Mouse (Mus musculus) C2C12 (cell line): ENCODE results near the gene Fh1. TPM values are rescaled to one million over a fixed set of nuclear protein-coding genes. Genes with fewer than 3 reads are reported as not detected.

Experiments
- H3K27me3 ChIP-seq: one replicate; pipeline ENCODE4 v1.6.1; 2011; ENCODE audit not compliant: control insufficient read depth, insufficient read depth, insufficient read length
- H3K36me3 ChIP-seq: one replicate; pipeline ENCODE4 v1.6.1; 2011; ENCODE audit not compliant: control insufficient read depth, insufficient read depth
- H3K4me3 ChIP-seq: one replicate; pipeline ENCODE4 v1.5.1; 2011; ENCODE audit warnings: mild to moderate bottlenecking, control low read depth; ENCODE audit not compliant: poor library complexity, insufficient read depth, severe bottlenecking
- H3K79me2 ChIP-seq: one replicate; pipeline ENCODE4 v1.6.1; 2011; ENCODE audit not compliant: control insufficient read depth, insufficient read depth
- H3K79me3 ChIP-seq: one replicate; pipeline ENCODE4 v1.6.1; 2011; ENCODE audit warnings: low read depth, control low read depth
- H3ac ChIP-seq: one replicate; pipeline ENCODE3; 2011; ENCODE audit warnings: low read depth; ENCODE audit not compliant: control insufficient read depth, insufficient read length
- CEBPB ChIP-seq: IDR thresholded peaks from one replicate; pipeline ENCODE4 v1.6.1; 2011; ENCODE audit warnings: low read depth, mild to moderate bottlenecking, control low read depth, moderate library complexity
- CTCF ChIP-seq: IDR thresholded peaks from one replicate; pipeline ENCODE4 v1.5.1; 2011; ENCODE audit not compliant: control insufficient read depth, insufficient read depth, insufficient read length
- FOSL1 ChIP-seq: IDR thresholded peaks from one replicate; pipeline ENCODE4 v1.8.0; 2011; ENCODE audit warnings: mild to moderate bottlenecking, low read length; ENCODE audit not compliant: poor library complexity, insufficient read depth, severe bottlenecking
- MAX ChIP-seq: IDR thresholded peaks from one replicate; pipeline ENCODE4 v1.6.1; 2011; ENCODE audit warnings: mild to moderate bottlenecking, control low read depth
- MYOD1 ChIP-seq: IDR thresholded peaks from one replicate; pipeline ENCODE4 v1.6.1; 2011; ENCODE audit warnings: low read depth; ENCODE audit not compliant: control insufficient read depth, insufficient read length
- MYOG ChIP-seq: IDR thresholded peaks from one replicate; pipeline ENCODE4 v1.6.1; 2011; ENCODE audit not compliant: control insufficient read depth, insufficient read length; ENCODE audit errors: extremely low read depth
- USF1 ChIP-seq: IDR thresholded peaks from one replicate; pipeline ENCODE4 v1.6.1; 2011; ENCODE audit warnings: low read depth, mild to moderate bottlenecking, control low read depth, moderate library complexity
- polyA plus RNA-seq: library from polyadenylated mRNA; unstranded; fragments of >200 nt; fragmentation: generic; extraction: Trizol; gene quantifications from one replicate; pipeline ENCODE4 v1.2.1, GENCODE M21; 2012; ENCODE audit warnings: missing spikeins

Fh1 gene
- polyA plus RNA-seq, 1 experiment, result 107 TPM

DNA sequence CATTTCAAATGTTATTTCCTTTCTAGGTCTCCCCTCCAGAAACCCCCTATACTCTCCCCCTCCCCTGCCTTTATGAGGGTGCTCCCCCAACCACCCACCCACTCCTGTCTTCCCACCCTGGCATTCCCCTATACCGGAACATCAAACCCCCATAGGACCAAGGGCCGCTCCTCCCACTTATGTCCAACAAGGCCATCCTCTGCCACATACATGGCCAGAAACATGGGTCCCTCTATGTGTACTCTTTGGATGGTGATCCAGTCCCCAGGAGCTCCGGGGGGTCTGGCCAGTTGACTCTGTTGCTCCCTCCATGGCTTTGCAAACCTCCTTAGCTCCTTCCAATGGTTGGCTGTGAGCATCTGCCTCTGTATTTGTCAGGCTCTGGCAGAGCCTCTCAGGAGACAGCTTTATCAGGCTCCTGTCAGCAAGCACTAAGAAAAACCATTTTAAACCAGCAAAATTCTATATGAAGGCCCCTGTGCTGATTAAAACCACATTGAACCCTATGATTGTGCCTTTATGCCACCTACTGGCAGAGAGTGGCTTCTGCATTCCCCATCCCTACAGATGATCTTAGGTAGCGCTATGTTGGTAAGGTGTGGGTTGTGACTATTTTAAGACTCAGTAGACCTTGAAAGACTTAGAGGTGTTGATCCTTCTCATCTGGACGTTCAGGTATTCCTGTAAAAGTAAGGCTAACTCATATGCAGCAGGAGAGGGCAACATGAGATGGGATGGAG lies 43.4 kb upstream of the Fh1 start:
- TF ChIP-seq CTCF (no peak), MYOD1 (no peak)
- Histone ChIP-seq H3K79me3 (no peaks in the 10 kb centered on the region), H3K79me2 (no peaks in the 10 kb centered on the region), H3K27me3 (no peaks in the 10 kb centered on the region), H3K36me3 (no peaks in the 10 kb centered on the region), H3ac (no peak overlapping the region), H3K4me3 (no peak overlapping the region)

DNA sequence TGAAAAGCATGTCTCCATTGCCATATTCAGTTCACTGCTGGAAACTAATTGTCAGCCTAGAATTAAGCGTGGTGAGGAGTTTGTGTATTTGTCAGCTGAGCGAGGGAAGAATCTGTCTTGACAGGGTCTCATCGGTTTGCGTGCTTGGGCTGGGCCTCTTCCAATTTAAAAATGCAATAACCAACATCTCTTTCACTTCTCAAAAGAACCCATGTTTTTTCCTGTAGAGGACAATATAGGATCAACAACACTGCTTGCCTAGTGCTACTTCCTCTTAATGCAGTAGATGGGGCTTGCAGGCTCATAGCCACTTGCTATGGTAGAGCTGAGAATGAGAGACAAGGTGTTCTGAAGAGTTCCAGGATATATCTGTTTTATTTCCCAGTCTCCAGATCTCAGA lies 34.5 kb upstream of the Fh1 start:
- no peaks in the 10 kb centered on the region for H3K79me3 ChIP-seq
- H3K27me3 ChIP-seq, result no peaks in the 10 kb centered on the region
- no peak overlapping the region for H3ac ChIP-seq
- H3K36me3 ChIP-seq, result no peaks in the 10 kb centered on the region
- no peak overlapping the region for H3K4me3 ChIP-seq
- TF ChIP-seq CEBPB (no peak), USF1 (no peak), FOSL1 (no peak)
- no peaks in the 10 kb centered on the region for H3K79me2 ChIP-seq

GRCm38 (mm10) chr1:175648615-175649014 lies 23.2 kb upstream of the Fh1 start:
- TF ChIP-seq MYOG (no peak), CTCF (no peak), MAX (no peak), USF1 (no peak), MYOD1 (no peak), FOSL1 (no peak), CEBPB (no peak)
- no peak overlapping the region for H3K4me3 ChIP-seq
- no peaks in the 10 kb centered on the region for H3K79me2 ChIP-seq
- no peak overlapping the region for H3ac ChIP-seq
- H3K79me3 ChIP-seq, result no peaks in the 10 kb centered on the region
- no peaks in the 10 kb centered on the region for H3K27me3 ChIP-seq
- H3K36me3 ChIP-seq, result no peaks in the 10 kb centered on the region

- H3K4me3 ChIP-seq, result no peak overlapping the region
- no peak for TF ChIP-seq CEBPB
- TF ChIP-seq USF1, result no peak
- no peak for TF ChIP-seq CTCF
- TF ChIP-seq FOSL1, result no peak
- TF ChIP-seq MYOD1, result no peak
- no peak for TF ChIP-seq MAX
- no peak for TF ChIP-seq MYOG
- no peaks in the 10 kb centered on the region for H3K79me2 ChIP-seq
- H3ac ChIP-seq, result no peak overlapping the region
- H3K79me3 ChIP-seq, result no peaks in the 10 kb centered on the region
- H3K27me3 ChIP-seq, result no peaks in the 10 kb centered on the region
- H3K36me3 ChIP-seq, result no peaks in the 10 kb centered on the region
Measured at GRCm38 (mm10) chr1:175646952-175647351, 21.5 kb upstream of the Fh1 start.

- H3K79me2 ChIP-seq, result no peaks in the 10 kb centered on the region
- no peaks in the 10 kb centered on the region for H3K36me3 ChIP-seq
Measured at GRCm38 (mm10) chr1:175643496-175644265, 18.2 kb upstream of the Fh1 start.

More at GRCm38 (mm10) chr1:175643496-175644265, 18.2 kb upstream of the Fh1 start:
- TF ChIP-seq CEBPB, result no peak
- no peak for TF ChIP-seq FOSL1
- TF ChIP-seq MAX, result no peak
- TF ChIP-seq MYOG, result no peak
- no peak for TF ChIP-seq USF1
- no peak for TF ChIP-seq MYOD1
- no peak for TF ChIP-seq CTCF
- H3ac ChIP-seq, result no peak overlapping the region
- no peaks in the 10 kb centered on the region for H3K79me3 ChIP-seq
- no peaks in the 10 kb centered on the region for H3K27me3 ChIP-seq
- H3K4me3 ChIP-seq, result no peak overlapping the region
